Mouse (Mus musculus) c-Kit-positive CD71-positive TER-119-positive erythroid progenitor cells, embryonic 14.5 days (primary cell): ENCODE results near the gene Kcnt2.

Experiments used
- DNase-seq: peaks from one replicate; pipeline ENCODE4 v3.0.0-alpha.2; 2013; ENCODE audit warnings: low spot score

Gene Kcnt2

DNA sequence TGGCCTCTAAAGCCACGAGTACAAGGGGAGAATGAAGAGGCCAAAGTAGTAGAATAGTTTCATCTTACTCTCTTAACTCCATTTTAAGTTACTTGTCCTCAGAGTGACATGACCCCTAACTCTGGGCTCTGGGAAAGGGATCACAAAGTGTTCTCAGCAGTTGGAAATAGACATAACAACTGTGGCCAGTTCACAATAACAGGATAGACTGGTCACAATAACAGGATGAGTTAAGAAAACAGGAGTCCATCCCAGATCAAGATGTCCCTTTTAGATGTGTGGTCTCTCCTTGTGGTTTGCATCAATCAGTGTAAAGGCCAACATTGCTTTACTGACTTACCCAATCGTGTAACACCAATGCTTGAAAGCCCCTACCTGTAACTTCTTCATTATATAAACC lies 132.8 kb downstream of the Kcnt2 start:
- DNase-seq = no peak

DNA sequence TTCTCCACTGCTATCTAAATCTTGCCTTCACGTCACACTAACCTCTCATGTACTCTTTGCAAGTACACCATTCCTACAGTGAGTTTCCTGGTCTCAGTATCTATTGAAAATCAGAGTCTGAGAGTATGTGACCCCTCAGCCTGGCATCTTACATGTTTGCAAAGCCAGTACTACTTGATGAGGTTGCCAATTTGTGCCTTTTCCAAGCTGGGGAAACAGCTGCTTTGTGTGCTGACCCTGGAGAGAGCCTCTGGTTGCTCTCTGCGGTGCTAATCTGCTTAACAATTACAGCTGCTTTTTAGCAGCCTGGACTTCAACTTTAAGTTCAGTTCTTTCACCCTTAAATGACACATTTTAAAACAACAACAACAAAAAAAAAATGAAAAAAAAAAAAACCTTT lies 133.6 kb downstream of the Kcnt2 start:
- no peak for DNase-seq

DNA sequence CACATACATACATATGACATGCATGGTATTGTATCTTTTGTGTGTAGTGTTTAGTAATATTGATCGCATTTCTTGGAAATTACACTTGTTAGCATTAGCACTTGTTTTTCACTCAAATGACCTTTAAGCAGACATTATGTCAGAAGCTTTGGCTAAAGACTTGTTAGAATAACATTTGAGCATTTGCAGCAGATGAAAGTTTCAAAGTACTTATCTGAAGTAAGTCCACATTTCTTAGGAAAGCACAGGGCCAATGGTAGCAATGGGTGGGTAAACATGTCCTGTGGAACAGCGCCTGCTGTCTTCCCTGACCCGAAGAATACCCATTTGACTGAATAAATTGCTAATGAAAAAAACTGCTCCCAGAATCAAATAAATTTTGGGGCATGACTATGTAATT lies 135.1 kb downstream of the Kcnt2 start:
- no peak for DNase-seq

GRCm38 (mm10) chr1:140390301-140390700 lies 144.3 kb downstream of the Kcnt2 start:
- no peak for DNase-seq

GRCm38 (mm10) chr1:140397756-140398155 lies 151.8 kb downstream of the Kcnt2 start:
- no peak for DNase-seq

DNA sequence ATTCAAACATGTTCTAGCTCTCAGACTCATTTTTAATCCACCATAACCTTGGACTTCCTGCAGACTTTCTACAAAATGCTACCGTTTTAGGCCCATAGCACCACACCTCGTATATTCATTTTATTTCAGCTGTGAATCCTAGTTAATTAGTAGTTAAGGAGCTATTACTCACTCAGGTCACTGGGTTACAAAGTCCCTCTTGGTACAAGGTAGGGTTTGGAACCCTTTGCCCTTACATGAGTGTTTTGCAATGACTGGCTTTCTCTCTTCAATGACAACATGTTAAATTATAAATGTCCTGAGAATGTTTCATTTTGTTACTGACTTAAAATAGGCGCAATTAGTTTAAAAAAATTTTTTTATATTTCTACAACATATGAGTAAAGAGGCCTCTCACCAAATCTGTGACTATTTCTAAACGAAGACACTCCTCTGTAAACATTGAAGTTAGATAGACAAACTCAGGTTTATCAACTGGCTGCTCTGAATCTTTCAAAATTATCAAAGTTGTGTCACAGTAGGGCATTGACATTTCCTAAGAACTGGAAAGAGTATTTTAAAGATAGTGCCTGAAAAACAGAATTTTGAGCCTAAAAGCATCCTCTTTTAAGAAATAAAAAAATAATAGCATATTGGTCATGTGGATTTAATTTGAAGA lies 160.8 kb downstream of the Kcnt2 start:
- DNase-seq = no peak

GRCm38 (mm10) chr1:140415761-140416160 lies 169.8 kb downstream of the Kcnt2 start:
- no peak for DNase-seq

DNA sequence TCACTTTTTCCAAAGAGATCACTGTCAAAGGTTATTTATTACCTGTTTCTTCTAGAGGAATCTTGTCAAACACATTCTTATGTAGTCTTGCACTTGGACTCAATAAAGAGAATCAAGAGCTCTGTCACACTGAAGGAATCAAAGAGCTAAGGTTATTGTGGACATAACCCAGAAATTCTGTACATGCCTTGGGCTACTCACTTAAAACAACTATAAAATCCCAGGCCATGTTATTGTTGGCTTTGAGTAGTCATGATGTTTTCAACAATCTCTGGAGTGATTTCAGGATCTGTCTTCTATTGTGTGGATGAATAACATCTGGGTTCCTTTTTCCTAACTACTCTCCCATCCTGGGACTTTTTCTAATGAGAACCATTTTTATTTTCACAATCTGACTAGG lies 177.0 kb downstream of the Kcnt2 start:
- DNase-seq = no peak

- DNase-seq = no peak
These were observed 183.4 kb downstream of the Kcnt2 start for GRCm38 (mm10) chr1:140429284-140429850.

DNA sequence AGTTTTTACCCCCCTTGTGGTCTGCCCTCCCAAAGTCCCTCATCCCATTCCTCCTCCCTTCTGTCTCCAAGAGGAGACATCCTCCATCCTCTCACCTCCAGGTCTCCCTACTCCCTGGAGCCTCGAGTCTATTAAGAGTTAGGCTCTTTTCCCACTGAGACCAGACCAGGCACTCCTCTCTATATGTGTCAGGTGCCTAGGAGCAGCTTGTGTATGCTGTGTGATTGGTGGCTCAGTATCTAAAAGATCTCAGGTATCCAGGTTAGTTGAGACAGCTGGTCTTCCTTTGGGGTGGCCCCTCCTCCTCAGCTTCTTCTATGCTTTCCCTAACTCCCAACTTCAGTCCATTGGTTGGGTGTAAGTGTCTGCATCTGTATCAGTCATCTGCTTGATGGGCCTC lies 186.1 kb downstream of the Kcnt2 start:
- DNase-seq = no peak

- no peak for DNase-seq
These were observed 188.8 kb downstream of the Kcnt2 start for GRCm38 (mm10) chr1:140434791-140435190.

DNA sequence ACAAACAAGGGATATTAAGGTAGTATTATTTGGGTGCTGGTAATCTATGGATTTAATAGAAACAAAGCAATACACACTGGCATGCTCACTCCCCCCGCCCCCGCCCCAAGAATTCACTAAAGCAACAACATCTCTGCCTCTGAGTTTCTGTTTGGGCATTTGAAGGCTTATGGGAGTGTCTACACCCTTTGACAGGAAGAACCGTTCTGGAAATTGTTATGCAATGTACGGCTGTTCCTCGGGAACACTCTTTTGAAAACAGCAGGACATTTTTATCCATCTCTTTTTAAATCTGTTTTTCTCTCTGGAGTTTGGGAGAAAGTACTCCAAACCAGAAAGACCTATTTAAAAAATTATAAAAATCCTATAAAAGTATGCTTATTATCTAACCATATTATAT lies 192.2 kb downstream of the Kcnt2 start:
- DNase-seq = no peak

DNA sequence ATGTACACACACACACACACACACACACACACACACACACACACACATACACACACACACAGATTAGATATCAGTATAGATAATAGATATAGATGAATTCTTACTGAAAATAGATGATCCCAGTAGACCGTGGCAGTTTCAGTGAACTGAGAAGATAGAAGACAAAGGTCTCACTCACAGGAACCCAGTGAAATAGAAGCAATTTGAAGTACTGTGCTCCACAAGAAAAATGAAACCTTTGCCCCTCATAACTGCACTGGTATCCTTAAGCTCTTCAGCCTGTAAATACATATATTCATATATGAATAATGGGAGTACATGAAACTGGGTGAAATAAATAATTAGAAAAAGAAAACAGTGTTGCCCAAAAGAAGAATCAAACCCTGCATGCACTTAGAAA lies 197.9 kb downstream of the Kcnt2 start:
- DNase-seq = no peak

- no peak for DNase-seq
These were observed 198.4 kb downstream of the Kcnt2 start for GRCm38 (mm10) chr1:140444394-140444793.

- DNase-seq = no peak
These were observed 205.5 kb downstream of the Kcnt2 start for GRCm38 (mm10) chr1:140451461-140451860.

- no peak for DNase-seq
These were observed 206.0 kb downstream of the Kcnt2 start for GRCm38 (mm10) chr1:140451924-140452323.

- no peak for DNase-seq
These were observed 209.9 kb downstream of the Kcnt2 start for GRCm38 (mm10) chr1:140455903-140456302.

- DNase-seq = no peak
These were observed 210.9 kb downstream of the Kcnt2 start for GRCm38 (mm10) chr1:140456873-140457272.

DNA sequence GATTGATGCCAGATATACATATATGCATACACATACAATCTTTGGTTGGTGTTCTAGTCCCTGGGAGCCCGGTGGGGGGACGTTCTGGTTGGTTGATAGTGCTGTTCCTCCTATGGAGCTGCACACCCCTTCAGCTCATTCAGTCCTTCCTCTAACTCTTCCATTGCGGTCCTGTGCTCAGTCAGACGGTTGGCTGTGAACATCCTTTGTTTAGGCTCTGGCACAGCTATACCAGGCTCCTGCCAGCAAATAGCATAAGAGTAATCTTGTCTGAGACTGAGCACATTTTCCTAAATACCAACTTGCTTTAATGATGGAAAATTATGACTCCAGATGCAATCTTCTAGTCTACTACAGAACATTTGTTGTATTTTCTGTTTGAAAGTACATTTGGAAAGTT lies 222.4 kb downstream of the Kcnt2 start:
- no peak for DNase-seq

GRCm38 (mm10) chr1:140469586-140469985 lies 223.6 kb downstream of the Kcnt2 start:
- no peak for DNase-seq

DNA sequence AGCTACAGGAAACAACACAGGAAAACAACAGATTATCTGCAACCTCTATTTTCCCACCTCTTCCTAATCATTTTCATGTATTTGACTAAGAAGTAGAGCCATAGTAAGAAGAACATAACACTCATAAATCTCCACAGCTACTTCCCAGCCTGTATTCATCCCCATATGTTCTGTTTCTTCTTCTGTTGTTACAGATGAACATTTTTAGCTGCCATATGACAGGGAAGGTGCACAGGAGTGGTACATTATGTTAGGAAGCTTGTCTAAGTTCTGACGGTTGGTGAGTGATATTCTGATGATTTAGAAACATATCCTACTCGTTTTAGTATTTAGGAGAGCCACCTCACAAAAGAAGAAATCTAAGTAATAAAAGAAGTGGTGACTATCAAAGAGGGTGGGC lies 231.0 kb downstream of the Kcnt2 start:
- no peak for DNase-seq

DNA sequence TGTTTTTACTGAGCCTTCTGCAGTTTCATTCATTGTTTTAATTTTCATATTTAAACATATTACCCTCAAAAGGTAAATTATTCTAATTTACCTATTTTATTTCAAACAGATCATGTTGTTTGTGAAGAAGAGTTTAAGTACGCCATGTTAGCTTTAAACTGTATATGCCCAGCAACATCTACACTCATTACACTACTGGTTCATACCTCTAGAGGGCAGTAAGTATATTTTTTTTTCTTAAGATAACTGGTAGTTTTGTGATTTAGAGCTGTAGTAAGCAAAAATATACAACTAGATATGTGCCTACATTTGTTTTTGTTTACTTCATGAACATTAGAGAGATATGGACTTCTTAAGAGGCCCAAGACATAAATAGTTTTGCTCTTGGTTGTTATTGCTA lies 238.1 kb downstream of the Kcnt2 start:
- no peak for DNase-seq

- DNase-seq = no peak
These were observed 243.9 kb downstream of the Kcnt2 start for GRCm38 (mm10) chr1:140489816-140490215.

DNA sequence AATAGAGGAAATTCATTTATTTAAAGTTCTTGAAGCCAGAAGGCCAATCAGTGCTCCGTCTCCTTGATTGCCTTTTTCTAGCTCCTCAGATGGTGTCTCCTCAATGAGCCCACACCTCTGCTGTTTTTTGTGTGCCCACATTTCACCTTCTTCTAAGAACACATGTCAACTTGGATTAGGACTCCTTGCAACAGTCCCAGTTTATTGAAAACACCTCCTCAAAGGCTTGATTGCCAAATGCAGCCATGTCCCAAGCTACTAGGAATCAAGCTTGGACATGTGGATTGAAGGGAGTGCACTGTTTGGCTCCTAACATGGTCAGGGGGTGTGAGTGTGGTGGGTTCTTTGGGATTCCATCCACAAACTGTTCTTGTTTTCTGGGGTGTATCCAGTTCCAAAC lies 245.4 kb downstream of the Kcnt2 start:
- no peak for DNase-seq
